Mouse (Mus musculus): ENCODE data around the gene Fam241a.

Gene Fam241a

DNA sequence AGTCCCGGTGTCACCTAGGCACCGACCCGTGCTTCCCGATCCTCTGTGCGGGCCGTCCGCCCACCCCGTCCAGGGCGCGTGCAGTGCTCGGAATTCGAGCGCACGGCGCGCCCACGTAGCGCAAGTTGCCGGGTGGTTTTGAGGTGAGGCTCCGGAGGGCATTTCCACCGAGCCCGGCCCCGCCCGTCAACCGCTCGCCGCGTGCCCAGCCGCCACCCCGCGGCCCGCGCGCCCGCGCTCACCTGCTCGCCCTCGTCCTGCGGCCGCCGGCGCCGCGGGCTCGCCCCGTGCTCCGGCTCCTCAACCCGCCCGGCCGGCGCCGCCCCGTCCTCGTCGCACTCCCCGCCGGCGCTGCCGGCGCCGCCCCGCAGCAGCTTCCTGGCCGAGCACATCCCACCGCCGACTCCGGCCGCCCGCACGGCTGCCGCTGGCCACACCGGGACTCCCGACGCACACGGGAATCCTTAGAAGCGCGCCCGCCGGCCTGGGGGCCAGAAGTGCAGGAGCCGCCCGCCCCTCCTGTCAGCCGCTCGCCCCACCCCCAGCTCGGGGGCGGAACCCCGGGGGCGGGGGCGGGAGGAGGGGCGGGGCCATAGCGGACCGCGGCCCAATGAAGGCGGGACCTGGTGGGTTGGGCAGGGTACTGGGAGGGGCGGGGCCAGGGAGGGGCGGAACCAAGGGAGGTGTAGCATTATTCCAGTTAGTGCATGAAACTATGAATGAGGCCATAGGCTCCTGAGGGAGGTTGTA, at the start of gene Fam241a:
Fam241a (minus strand) TSS at position 533 of the 750 bp plus-strand sequence.
- DNase-seq = peak; percentile 93 to 94

DNA sequence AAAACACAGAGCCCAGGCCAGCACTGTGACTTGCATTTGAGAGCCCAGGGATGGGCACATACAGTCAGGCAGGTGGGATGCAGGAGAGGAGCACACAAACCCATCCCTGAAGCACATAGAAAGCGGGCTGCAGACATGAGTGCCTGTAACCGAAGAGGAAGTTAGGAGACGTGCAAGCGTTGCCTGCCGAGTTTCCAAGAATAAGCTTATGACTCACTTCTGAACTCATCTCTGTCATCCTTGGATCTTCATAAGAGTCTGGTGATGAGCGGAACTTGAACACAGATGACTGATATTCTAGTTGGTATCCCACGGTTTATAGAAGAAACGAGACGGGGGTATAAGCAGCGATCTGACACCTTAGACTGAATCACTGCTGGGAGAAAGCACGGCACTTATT, 36.3 kb upstream of the Fam241a start:
- no peak for DNase-seq

DNA sequence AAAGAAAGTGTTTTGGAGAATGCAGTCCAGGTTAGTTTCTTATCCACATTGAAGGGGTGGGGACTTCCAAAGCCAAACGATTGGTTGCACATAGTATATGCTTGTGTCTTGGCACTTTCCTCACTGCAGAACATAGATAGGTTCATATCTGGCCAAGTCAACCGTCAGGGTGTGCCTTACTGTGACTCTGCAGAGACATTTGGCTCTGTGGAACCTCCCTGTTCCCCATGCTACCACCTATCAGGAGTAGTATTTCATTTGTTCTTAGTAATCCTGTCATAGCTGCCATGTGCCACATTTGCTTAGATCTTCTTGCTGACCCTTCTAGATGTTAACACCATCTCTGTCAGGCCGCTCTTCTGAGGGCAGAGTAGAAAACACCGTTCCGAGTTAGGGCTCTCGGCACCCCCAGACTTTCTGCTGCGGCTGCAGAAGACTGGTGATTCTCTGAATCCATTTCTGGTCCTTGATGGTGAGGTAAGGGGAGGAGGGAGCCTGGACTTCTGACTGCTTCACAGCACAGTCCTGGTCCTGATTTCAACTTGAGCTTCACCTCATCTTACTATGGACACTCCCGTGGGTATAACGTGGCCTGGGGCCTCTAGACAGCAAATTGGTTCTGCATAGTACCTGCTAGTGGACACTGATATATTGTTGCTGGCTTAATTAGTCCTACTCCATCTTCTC, 34.3 kb upstream of the Fam241a start:
- no peak for DNase-seq

DNA sequence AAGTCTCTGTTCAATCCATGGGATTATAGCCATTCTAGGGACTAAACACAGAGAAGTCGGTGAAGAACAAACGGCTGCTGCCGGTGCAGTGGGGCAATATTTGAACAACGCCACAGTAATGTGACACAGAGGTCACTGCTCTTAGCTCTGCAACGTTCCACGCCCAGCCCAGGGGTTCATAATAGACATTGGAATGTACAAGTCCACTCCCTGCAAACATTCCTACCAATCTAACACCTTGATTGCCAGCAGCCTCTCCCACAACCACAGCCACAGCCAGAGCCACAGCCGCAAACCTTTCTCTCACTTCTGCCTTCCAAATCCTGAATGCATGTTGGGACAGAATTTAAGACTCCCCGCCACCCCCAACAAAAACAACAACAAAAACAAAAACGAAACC, 33.8 kb upstream of the Fam241a start:
- DNase-seq = no peak

DNA sequence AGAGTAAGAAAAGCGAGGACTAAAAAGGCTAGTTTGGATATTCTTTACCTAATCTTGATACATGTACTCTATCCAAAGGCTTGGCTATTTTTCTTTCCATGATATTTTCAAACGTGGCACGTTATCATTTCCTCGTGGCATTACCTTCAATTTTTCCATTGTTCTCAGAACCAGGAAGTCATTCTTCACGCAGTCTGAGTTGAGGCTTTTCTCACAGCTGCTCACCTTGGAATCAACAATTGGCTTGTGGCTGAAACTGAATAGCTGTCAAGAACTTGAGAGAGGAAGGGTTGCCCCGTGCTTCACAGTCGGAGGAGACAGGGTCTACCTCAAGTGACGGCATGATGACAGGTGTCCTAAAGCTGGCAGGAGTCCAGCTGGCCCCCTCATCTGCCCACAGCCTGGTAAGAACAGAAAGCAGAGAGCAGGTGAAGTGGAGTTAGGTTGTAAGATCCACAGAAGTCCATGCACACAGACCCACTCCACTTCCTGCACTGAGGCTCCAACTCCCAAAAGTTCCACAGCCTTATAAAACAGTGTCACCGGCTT, 30.6 kb upstream of the Fam241a start:
- DNase-seq = no peak

DNA sequence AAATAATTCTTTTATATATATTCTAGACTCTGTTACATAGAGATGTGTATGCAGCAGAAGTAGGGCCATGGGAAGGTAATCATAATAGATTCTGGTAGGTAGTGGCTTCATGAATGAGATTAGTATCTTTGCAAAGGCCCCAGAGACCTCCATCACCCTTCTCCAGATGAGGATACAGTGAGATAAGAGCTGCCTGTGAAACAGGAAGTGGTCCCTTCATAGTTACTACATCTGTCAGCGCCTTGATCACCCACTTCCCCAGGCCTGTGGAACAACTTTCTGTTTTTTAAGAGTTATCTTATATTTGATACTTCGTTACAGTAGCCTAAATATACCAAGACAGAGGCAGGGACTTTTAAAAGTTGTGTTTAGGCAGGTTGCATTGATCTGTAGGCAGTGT, 28.3 kb upstream of the Fam241a start:
- no peak for DNase-seq

DNA sequence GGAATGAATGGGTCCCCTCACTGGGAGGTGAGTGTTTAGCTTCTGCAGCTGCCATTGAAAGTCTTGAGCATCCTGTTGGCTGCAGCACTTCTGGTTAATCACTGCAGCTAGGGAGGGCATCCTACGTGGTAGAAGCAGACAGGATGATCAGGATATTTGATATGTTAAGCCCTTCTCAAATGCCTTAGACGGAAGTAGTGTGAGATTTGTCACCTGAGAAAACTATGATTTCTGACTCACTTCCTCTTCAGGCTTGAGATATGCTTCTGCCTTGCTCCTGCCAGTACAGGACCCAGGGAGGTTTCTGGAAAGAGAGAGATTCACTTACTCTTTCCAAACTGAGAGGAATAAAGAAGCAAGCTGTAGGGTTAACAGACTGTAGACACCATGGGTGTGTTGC, 27.1 kb upstream of the Fam241a start:
- no peak for DNase-seq

DNA sequence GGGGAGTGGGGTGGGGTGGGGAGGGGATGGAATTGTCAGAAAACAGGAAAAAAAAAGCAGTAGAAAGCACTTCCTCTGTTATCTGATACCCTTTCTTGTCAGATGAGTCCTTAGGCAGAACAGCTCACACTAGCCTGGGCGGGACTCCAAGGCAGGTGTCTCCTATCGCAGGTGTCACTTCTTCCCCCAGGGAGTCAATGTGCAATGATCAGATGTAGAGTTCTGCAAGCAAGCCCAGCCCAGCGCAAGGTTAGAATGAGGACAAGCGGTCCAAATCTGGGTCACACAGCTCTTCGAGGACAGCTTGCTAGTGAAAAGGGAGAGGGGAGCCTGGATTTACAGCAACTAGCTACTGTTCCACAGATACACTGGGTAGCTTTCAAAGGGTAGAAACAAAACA, 26.0 kb upstream of the Fam241a start:
- no peak for DNase-seq

DNA sequence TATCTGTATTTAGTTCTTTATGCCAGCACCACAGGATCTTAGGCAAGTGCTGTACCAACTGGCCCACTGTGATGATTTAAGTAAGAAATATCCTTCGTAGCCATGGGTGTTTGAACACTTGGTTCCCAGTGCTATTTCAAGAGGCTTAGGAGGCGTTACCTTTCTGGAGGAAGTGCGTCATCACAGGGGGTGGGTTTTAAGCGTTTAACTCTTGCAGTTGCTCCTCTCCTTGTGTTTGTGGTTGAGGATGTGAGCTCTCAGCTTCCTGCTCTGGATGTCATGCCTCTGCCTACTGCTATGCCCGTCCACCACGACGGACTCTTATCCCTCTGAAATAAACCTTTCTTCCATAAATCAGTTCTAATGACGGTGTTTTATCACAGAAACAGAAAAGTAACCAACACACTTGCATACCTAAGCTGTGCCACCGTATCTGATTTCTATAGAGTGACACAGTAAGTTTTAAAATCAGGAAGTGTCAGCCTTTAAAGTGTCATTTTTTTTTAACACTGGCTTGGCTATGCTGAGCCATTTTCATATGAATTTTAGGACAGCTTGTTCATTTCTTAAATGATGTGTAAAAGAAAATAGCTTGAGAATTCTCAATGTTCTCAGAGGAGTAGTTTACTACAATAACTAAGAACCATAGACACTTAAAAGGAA, 22.0 kb upstream of the Fam241a start:
- DNase-seq = peak; percentile 40 to 48

DNA sequence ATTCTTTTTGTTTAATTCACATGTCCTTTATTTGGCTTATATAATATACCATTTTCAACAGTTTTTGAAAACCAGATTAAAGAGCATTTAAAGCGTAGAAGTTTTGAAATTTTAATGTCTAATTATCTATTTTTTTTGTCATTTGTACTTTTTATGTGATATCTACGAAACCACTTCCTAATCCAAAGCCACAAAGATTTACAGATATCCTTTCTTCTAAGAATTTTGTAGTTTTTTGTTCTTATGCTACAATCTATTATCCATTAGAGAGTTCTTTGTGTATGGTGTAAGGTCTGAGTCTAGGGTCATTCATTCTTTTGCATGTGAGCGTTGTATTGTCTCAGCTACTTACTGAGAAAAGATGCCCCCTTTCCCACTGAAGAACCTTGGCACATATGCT, 21.4 kb upstream of the Fam241a start:
- no peak for DNase-seq

DNA sequence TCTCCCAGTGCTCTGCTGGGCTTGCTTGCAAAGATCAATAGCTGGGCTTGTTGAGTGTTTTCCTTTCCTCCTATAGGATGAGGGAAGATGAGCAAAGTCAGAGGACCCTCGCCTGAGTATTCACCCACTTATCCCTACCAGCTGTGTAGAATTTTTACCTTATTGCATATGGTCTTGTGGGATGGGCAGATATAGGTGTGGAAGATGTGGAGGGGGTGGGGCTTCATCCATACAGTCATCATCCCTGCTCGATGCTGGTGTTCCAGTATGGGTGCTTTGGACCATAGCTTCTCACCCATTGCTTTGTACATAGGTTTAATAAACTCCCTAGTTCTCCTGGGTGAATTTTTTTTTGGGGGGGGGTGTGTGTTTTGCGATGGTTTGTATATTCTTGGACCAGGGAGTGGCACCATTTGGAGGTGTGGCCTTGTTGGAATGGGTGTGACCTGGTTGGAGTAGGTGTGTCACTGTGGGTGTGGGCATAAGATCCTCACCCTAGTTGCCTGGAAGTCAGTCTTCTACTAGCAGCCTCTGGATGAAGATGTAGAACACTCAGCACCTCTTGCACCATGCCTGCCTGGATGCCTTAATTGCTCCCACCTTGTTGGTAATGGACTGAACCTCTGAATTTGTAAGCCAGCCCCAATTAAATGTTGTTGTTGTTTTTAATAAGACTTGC, 19.7 kb upstream of the Fam241a start:
- no peak for DNase-seq

DNA sequence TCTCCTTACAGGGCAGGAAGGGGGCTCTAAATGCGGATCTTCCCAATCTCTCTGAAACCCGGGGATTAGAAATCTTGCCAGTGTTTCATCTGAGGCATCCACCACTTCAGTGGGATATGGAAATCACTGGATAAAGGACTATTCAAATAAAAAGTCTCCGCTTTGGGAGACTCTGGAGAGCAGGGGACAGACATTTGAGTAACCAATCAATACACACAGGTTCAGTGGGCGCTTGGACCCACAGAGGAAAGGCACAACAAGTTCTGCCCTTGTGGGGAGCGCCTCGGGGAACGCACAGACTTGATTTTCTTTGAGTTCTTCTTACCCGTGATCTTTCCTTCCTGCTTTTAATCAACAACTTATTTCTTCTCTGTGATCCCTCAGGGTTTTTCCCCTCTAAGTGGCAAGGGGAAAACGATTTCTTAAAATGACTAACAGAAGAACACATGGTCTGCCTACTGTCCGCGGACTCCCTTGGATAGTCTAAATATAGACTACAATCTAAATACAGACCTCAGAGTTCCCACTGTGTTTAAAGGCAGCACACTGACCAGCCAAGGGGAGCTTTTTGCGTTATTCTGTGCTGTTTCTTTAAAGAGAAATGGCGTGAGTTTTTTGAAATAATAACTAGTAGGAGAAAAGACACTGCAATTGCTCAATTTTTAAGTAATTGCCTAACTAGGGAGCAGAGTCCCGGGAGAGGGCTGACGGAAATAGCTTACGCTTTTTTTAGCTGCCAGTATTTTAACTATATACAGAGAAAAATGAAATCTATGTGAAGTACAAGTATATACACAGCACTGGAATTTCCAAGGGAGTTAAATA, 18.0 kb upstream of the Fam241a start:
- no peak for DNase-seq

DNA sequence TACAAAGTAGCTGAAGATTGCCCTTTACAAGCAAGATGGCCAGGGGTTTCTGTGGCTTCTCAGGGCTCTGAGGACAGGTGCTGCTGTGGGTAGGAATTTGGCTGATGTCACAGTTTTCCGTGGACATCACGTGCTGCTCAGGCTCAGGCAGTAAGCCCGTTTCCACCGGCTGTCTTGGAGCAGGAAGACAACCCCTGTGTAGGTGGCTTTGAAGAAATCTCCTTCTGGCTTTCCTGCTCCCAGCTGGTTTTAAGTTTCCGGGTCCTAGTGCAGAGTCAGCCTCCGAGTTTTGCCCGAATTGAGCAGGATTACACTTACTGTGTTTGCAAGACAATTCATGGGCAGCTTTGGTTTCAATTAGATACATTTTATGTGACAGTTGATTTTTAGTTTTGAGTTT, 13.8 kb upstream of the Fam241a start:
- no peak for DNase-seq

DNA sequence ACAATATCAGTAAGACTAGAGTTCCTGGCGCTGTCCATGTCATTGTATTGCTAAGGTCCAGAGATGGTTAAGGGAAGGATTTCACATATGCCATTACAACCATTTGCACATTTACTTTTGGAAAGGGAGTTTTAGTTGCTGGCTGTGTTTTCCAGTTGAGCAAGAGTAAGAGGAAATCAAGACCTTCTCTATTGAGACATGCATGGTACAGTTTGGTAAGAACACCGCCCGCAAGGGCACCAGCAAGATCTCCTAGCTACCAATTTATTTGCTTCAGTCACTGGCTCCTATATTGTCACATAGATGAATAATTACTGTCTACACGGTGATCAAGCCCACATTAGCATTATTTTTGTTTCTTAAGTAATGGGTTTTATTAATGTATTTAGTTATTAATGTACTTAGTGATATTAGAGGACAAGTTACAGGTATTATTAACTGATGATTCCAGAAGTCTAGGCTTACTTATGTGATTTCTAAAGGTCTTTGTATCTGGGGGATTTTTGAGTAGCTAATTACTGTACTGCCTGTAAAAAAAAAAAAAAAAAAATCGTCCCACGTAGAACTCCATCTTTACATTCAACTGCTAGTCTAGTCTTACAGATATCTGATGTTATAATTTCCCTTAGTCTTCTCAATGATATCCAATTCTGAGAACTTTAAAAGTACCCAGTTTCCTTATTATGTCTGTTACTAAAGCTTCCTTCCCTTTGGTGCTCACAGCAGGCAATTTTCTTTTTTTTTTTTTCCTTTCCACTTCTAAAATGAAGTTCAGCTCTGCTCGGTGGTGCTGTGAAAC, 944 bp downstream of the Fam241a start:
- no peak for DNase-seq

DNA sequence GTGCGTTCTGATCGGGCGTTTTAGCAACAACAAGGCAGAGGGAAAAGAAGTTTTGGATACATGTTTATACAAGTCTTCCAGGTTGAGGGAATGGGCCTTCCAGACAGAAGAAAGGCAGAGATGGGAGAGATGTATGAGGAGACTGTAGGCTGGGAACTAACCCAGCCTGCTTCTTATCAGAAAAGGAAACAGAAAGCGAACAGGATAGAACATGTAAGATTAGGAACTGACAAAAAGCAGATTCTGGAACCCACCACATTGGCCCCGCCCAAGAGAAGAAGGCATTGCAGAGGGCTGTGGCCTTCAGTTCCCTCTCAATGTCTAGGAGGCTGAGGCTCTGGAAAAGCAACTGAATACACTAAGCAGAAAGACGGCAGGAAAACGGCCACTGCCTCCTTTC, 2.2 kb downstream of the Fam241a start:
- peak in 1 of 2 experiments; percentile 18 for DNase-seq

DNA sequence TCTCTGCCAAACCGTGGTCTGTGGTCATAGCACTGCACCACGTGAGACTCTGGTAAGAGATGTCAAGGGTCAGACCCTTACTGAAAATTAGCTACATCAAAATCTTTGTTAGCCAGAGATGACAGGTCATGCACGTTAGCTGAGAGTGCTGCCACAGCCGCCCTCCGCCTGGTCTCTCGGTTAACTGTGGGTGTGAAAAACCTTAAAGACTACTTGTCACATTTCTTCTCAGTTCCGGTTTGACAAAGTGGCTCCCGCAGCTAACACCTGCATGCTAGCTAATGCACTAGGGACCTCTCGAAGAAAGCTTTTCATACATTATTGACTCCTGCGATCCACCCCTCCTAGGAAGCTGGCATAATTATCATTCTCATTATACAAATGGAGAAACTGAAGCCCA, 4.2 kb downstream of the Fam241a start:
- peak in 1 of 2 experiments; percentile 10 for DNase-seq

DNA sequence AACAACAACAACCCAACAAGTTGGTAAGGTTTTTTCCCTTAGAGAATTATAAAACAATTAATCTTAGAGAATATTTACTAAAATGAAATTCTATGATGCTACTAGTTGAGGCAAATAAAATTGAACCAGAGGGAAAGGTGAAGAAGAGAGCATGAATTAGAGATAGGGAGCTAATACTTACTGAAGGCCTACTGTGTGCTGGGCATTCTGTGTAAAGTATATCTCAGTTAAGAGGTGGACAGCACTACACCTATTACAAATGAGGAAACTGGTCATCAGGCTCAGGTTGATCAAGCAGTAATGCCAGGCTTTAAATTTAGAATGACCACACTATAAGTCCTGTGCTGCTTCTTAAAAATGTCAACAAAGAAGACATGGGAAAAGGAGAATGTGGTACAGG, 6.1 kb downstream of the Fam241a start:
- no peak for DNase-seq

DNA sequence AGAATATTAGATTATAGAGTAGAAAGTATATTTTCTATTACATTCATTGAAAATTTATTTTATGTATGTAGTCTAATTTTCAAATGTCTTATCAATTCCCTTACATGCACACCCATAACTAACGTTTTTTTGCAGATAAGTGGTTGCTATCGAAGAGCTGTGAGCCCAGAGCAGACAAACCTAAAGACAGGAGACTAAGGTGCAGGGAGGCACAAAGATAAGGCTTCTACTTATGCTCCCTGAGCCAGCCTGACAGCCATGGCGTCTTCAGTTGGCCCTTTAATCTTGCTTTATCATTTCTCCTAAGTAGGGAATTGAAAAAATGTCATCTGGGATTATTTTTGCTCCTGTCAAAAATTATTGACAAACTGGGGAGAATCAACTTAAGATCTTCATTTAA, 6.6 kb downstream of the Fam241a start:
- DNase-seq = no peak

DNA sequence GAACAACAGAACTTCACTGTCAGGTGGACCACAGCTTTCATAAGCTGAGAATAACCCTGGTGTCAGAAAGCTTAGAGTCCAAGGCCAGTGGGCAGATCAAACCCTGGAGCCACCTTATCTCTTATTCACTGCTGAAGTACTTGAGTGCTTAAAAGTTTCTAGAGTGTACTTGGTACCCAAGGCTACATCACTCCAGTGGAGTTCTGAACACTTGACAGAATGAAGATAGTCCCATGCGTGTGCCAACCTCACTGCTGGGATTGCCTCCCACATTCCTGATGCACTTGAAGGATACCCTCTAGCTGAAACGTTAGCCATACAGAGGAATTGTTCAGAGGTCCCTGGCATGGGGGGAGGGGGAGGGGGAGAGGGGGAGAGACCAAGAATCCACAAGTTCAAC, 14.4 kb downstream of the Fam241a start:
- no peak for DNase-seq

DNA sequence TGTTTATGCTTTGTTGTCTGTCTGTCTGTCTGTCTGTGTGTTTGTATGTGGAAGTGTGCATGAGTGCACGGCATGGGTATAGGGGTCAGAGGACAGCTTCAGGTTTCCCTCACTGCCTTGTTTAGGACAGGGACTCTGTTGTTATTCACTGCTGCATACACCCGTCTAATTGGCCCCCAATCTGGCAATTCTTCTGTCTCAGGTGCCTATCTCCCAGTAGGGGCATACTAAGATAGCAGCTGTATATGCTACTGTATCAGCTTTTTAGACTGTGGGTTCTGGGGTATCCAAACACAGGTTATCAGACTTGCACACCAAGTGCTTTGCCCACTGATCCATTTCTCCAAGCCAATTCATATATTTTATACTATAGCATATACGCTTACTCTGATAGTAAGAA, 16.2 kb downstream of the Fam241a start:
- DNase-seq = no peak

DNA sequence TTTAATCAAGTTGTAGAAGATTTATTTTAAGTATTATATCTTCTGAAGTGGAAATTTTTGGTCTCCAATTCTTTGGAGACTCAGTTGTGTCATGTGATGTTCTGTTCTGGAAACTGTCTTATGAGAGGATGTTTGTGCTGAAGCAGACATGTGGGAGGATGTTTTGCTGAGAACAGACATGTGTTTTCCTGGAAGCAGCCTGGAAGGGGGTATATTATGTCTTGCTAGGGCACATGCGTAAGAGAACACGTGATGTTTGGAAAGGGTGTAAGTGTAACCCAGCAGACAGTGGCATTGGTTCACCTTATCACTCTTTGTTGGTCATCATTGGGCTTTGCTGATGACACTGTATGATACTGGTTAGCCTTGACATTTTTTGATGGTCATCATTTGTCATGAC, 20.6 kb downstream of the Fam241a start:
- no peak for DNase-seq
